Mouse (Mus musculus): ENCODE results near the gene Ddx60.

DNA sequence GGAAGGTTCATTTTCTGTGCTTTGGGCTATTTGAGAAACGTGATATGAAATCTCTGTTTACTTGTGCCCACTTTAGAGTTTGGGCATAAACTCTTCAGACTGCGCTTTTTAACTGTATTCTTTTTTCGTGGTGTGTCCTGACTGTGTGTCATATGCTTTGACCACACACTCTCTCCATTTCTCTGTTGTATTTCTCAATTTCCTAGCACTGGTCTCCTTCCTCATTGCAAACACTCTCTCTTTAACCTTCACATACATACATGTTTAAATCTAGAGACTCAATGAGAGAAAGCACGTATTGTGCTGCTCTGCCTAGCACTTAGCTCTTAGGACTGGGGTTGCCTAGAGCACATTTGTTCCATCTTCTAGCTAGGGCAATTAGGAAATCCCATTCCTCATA lies 86.3 kb downstream of the Ddx60 start:
- no peak for TF ChIP-seq CTCF (IDR thresholded peaks at IDR 0.05; ENCODE audit: control insufficient read depth, insufficient read depth, insufficient replicate concordance, low read depth, low read length)
- no peak for TF ChIP-seq POLR2A (IDR thresholded peaks at IDR 0.05; ENCODE audit: control insufficient read depth, low read depth, low read length)
